Mouse (Mus musculus): ENCODE measurements around the gene Rpgrip1.
"Not testable (repeated sequence)": the region's sequence is repeated elsewhere in the genome, so short reads cannot be mapped to it uniquely, and the experiment has no call there.

The Rpgrip1 gene
- long read RNA-seq, experiment 1, partial matches to known transcripts: 1 of 37 reads
- long read RNA-seq, experiment 1, other reads (novel, unspliced or antisense): 36 of 37 reads
- long read RNA-seq, experiment 2, partial matches to known transcripts: 0 of 5 reads
- long read RNA-seq, experiment 2, other reads (novel, unspliced or antisense): 5 of 5 reads

- intact Hi-C loops (cut with DNase I): no loop called here
These were observed at the start of gene Rpgrip1 for GRCm38 (mm10) chr14:52110346-52110745. Gene Rpgrip1 (plus strand): TSS chr14:52110704.

- intact Hi-C loops (cut with DNase I): no loop called here
These were observed 49.7 kb upstream of the Rpgrip1 start for GRCm38 (mm10) chr14:52060800-52061199.

- intact Hi-C loops (cut with DNase I): no loop called here
These were observed 48.7 kb upstream of the Rpgrip1 start for GRCm38 (mm10) chr14:52061798-52062197.

- intact Hi-C loops (cut with DNase I): no loop called here
These were observed 44.4 kb upstream of the Rpgrip1 start for GRCm38 (mm10) chr14:52066135-52066534.

- intact Hi-C loops (cut with DNase I): no loop called here
These were observed 38.8 kb upstream of the Rpgrip1 start for GRCm38 (mm10) chr14:52071599-52072137.

- intact Hi-C loops (cut with DNase I): loop anchor here (5.0 kb wide), 1 partner anchor 61 kb away; the partner anchor contains the start of gene Zfp219
These were observed 27.4 kb upstream of the Rpgrip1 start for GRCm38 (mm10) chr14:52083083-52083482.

- intact Hi-C loops (cut with DNase I): no loop called here
These were observed 16.0 kb upstream of the Rpgrip1 start for GRCm38 (mm10) chr14:52094533-52094932.

- intact Hi-C loops (cut with DNase I): not testable (repeated sequence)
These were observed 13.3 kb upstream of the Rpgrip1 start for GRCm38 (mm10) chr14:52097191-52097590.

- intact Hi-C loops (cut with DNase I): not testable (repeated sequence)
These were observed 12.1 kb upstream of the Rpgrip1 start for GRCm38 (mm10) chr14:52098387-52098786.

GRCm38 (mm10) chr14:52099563-52099962, 10.9 kb upstream of the Rpgrip1 start:
- intact Hi-C loops (cut with DNase I): no loop called here

GRCm38 (mm10) chr14:52100170-52100960, 10.1 kb upstream of the Rpgrip1 start:
- intact Hi-C loops (cut with DNase I): loop anchor here (5.0 kb wide), 1 partner anchor 78 kb away; the partner anchor contains the start of gene Zfp219

GRCm38 (mm10) chr14:52101285-52102157, 9.0 kb upstream of the Rpgrip1 start:
- intact Hi-C loops (cut with DNase I): loop anchor here (5.0 kb wide), 1 partner anchor 79 kb away; the partner anchor contains the start of gene Zfp219

GRCm38 (mm10) chr14:52103474-52103855, 7.0 kb upstream of the Rpgrip1 start:
- intact Hi-C loops (cut with DNase I): loop anchor here (5.0 kb wide), 1 partner anchor 81 kb away; the partner anchor contains the start of gene Zfp219

- intact Hi-C loops (cut with DNase I): loop anchor here (5.0 kb wide), 1 partner anchor 82 kb away; the partner anchor contains the start of gene Zfp219
These were observed 6.4 kb upstream of the Rpgrip1 start, which contains the start of gene Hnrnpc for GRCm38 (mm10) chr14:52103856-52104676. Gene Hnrnpc (minus strand): TSS chr14:52104028.

- intact Hi-C loops (cut with DNase I): loop anchor here (5.0 kb wide), 1 partner anchor 82 kb away; the partner anchor contains the start of gene Zfp219
These were observed 5.7 kb upstream of the Rpgrip1 start for GRCm38 (mm10) chr14:52104677-52105285.

GRCm38 (mm10) chr14:52105308-52105707, 5.2 kb upstream of the Rpgrip1 start:
- intact Hi-C loops (cut with DNase I): no loop called here

- intact Hi-C loops (cut with DNase I): no loop called here
These were observed 3.8 kb upstream of the Rpgrip1 start for GRCm38 (mm10) chr14:52106741-52107140.

GRCm38 (mm10) chr14:52108025-52108424, 2.5 kb upstream of the Rpgrip1 start:
- intact Hi-C loops (cut with DNase I): no loop called here

- intact Hi-C loops (cut with DNase I): no loop called here
These were observed 3.6 kb downstream of the Rpgrip1 start for GRCm38 (mm10) chr14:52114101-52114500.

- intact Hi-C loops (cut with DNase I): no loop called here
These were observed 6.7 kb downstream of the Rpgrip1 start for GRCm38 (mm10) chr14:52117241-52117640.
